Mouse (Mus musculus): ENCODE data around the gene Ppm1j. TPM values are rescaled to one million over a fixed set of nuclear protein-coding genes. Genes with fewer than 3 reads are reported as not detected.

Ppm1j gene
- total RNA-seq, 1 experiment = 25.7 TPM

DNA sequence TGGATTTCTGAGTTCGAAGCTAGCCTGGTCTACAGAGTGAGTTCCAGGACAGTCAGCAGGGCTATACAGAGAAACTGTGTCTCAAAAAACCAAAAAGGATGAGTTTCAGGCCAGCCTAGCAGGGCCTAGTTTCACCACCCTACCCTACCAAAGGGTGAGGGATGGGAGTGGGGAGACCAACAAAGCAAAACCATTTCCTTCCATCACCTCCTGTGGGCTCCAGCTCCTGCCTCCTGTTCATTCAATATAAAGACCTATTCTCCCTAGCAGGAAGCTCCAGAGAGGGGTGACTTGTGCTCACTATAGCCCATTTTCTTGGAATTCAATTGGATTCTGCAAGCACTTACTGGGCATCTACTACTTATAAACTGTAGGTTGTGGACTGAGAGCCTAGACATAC lies 33.9 kb downstream of the Ppm1j start:
- no peak for DNase-seq (ENCODE audit: low read depth, low spot score)
- in situ Hi-C loops (cut with MboI; ENCODE audit: low sequenced_read_pairs in 2 of 2, unreplicated experiment in 2 of 2) = no loop called here
- no peak overlapping the region for H3K9ac ChIP-seq (ENCODE audit: insufficient read depth, low read depth, low read length, poor library complexity, severe bottlenecking)
- peak overlapping the region; percentile 9 to 28; a peak in 1 of 4 replicates for H3K4me3 ChIP-seq (ENCODE audit: insufficient read depth in 1 of 2, low read depth in 1 of 2, low read length in 2 of 2, poor library complexity in 1 of 2, severe bottlenecking in 1 of 2)
- no peaks in the 10 kb centered on the region for H3K9me3 ChIP-seq (ENCODE audit: control insufficient read depth, insufficient read depth, low read depth, low read length)
- no peaks in the 10 kb centered on the region for H3K36me3 ChIP-seq (ENCODE audit: control insufficient read depth, insufficient read depth, low read length, poor library complexity, severe bottlenecking)
- peaks cover 16 to 24% of the 10 kb centered on the region in 2 experiments; a peak in 3 of 4 replicates for H3K4me1 ChIP-seq (ENCODE audit: control insufficient read depth in 2 of 2, insufficient read depth in 2 of 2, low read length in 2 of 2, poor library complexity in 1 of 2)
- TF ChIP-seq CHD2 (IDR thresholded peaks at IDR 0.05; ENCODE audit: low read depth, low read length) (no peak), HCFC1 (IDR thresholded peaks at IDR 0.05; ENCODE audit: borderline replicate concordance, insufficient read depth, low read length) (no peak), MAFK (IDR thresholded peaks at IDR 0.05; ENCODE audit: insufficient read depth, low read depth, low read length) (no peak), ZNF384 (IDR thresholded peaks at IDR 0.05; ENCODE audit: low read depth, low read length) (no peak), ZC3H11A (IDR thresholded peaks at IDR 0.05; ENCODE audit: borderline replicate concordance, low read depth, low read length) (no peak)
- peak overlapping the region; percentile 92 for H3K27ac ChIP-seq (ENCODE audit: insufficient read depth, low read depth, low read length, poor library complexity, severe bottlenecking)

DNA sequence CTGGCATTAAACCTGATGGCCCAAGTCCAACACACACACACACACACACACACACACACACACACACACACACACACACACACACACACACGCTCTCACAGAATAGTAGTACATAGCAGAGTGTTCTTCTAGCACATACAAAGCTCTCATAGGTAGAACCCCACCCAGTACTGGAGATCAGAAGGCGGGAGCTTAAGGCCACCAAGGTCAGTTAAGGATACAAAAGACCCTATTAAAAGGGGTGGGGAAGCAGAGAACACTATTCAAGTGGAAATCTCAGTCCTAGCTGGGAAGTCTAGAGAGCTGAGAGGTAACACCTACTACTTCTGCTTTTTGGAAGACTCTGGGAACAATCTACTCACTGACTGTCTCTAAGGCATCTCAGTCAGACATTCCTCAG lies 34.5 kb downstream of the Ppm1j start:
- no peak for DNase-seq (ENCODE audit: low read depth, low spot score)
- Histone ChIP-seq H3K9ac (ENCODE audit: insufficient read depth, low read depth, low read length, poor library complexity, severe bottlenecking) (no peak overlapping the region), H3K36me3 (ENCODE audit: control insufficient read depth, insufficient read depth, low read length, poor library complexity, severe bottlenecking) (no peaks in the 10 kb centered on the region), H3K9me3 (ENCODE audit: control insufficient read depth, insufficient read depth, low read depth, low read length) (no peaks in the 10 kb centered on the region), H3K4me3 (ENCODE audit: insufficient read depth in 1 of 2, low read depth in 1 of 2, low read length in 2 of 2, poor library complexity in 1 of 2, severe bottlenecking in 1 of 2) (peak overlapping the region; percentile 9 to 28; a peak in 3 of 4 replicates), H3K27ac (ENCODE audit: insufficient read depth, low read depth, low read length, poor library complexity, severe bottlenecking) (peak overlapping the region; percentile 96), H3K4me1 (ENCODE audit: control insufficient read depth in 2 of 2, insufficient read depth in 2 of 2, low read length in 2 of 2, poor library complexity in 1 of 2) (peaks cover 16 to 24% of the 10 kb centered on the region in 2 experiments; a peak in 3 of 4 replicates)
- in situ Hi-C loops (cut with MboI; ENCODE audit: low sequenced_read_pairs in 2 of 2, unreplicated experiment in 2 of 2) = no loop called here
- no peak for TF ChIP-seq ZC3H11A (IDR thresholded peaks at IDR 0.05; ENCODE audit: borderline replicate concordance, low read depth, low read length)
- no peak for TF ChIP-seq HCFC1 (IDR thresholded peaks at IDR 0.05; ENCODE audit: borderline replicate concordance, insufficient read depth, low read length)

DNA sequence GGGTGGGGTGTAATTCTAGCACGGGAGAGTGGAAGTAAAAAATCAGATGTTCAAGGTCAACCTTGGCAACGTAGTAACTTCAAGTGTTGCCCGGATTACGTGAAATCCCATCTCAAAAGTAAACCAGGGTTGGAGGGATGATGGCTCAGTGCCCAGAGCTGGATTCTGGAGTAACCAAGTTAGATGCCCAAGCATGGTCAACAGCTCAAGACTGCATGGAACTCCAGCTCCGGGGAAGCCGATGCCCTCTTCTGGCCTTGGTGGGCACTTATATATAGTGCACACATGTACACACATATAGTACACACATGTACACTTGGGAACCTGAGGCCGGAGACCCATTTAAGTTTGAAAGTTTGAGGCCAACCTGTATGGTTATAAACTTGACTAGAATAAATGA lies 35.3 kb downstream of the Ppm1j start:
- no peak for DNase-seq (ENCODE audit: low read depth, low spot score)
- Histone ChIP-seq H3K27ac (ENCODE audit: insufficient read depth, low read depth, low read length, poor library complexity, severe bottlenecking) (peak overlapping the region; percentile 96), H3K9me3 (ENCODE audit: control insufficient read depth, insufficient read depth, low read depth, low read length) (no peaks in the 10 kb centered on the region), H3K36me3 (ENCODE audit: control insufficient read depth, insufficient read depth, low read length, poor library complexity, severe bottlenecking) (no peaks in the 10 kb centered on the region), H3K4me3 (ENCODE audit: insufficient read depth in 1 of 2, low read depth in 1 of 2, low read length in 2 of 2, poor library complexity in 1 of 2, severe bottlenecking in 1 of 2) (peak overlapping the region; percentile 77 to 91), H3K9ac (ENCODE audit: insufficient read depth, low read depth, low read length, poor library complexity, severe bottlenecking) (peak overlapping the region; percentile 70; the same call in 1 of the 2 replicates), H3K4me1 (ENCODE audit: control insufficient read depth in 2 of 2, insufficient read depth in 2 of 2, low read length in 2 of 2, poor library complexity in 1 of 2) (peaks cover 16 to 24% of the 10 kb centered on the region in 2 experiments; a peak in 3 of 4 replicates)
- TF ChIP-seq ZNF384 (IDR thresholded peaks at IDR 0.05; ENCODE audit: low read depth, low read length) (no peak), MAFK (IDR thresholded peaks at IDR 0.05; ENCODE audit: insufficient read depth, low read depth, low read length) (no peak), HCFC1 (IDR thresholded peaks at IDR 0.05; ENCODE audit: borderline replicate concordance, insufficient read depth, low read length) (no peak), CHD2 (IDR thresholded peaks at IDR 0.05; ENCODE audit: low read depth, low read length) (no peak)
- in situ Hi-C loops (cut with MboI; ENCODE audit: low sequenced_read_pairs in 2 of 2, unreplicated experiment in 2 of 2) = no loop called here

DNA sequence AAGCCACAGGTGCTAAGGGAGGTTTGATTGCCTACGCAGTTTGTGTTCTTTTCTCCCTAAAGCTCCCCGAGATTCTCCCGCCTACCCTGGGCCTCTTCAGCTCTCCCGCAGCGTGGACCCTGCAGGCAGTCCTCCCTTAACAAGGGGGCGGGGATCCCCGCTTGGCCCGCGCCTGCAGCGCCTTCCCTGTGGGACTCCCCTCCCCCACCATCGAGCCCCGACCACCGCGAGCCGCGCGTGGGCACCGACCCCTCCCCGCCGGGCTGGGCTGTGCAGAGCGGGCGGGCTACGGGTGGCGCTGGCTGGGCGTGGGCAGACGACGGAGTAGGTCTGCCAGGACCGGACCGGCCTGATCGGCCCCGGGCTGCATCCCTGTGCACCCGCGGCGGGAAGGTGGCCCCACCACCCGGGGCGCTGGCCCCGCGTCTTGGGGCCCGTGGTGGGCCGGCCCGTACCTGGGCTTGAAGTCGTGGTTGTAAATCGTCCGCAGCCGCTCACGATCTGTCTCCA lies 36.7 kb downstream of the Ppm1j start:
- in situ Hi-C loops (cut with MboI; ENCODE audit: low sequenced_read_pairs in 2 of 2, unreplicated experiment in 2 of 2) = no loop called here

More for the DNA sequence above, 36.7 kb downstream of the Ppm1j start:
- Histone ChIP-seq H3K9me3 (ENCODE audit: control insufficient read depth, insufficient read depth, low read depth, low read length) (no peaks in the 10 kb centered on the region), H3K36me3 (ENCODE audit: control insufficient read depth, insufficient read depth, low read length, poor library complexity, severe bottlenecking) (no peaks in the 10 kb centered on the region), H3K4me1 (ENCODE audit: control insufficient read depth in 2 of 2, insufficient read depth in 2 of 2, low read length in 2 of 2, poor library complexity in 1 of 2) (peaks cover 16 to 17% of the 10 kb centered on the region in 2 experiments; a peak in 3 of 4 replicates), H3K27ac (ENCODE audit: insufficient read depth, low read depth, low read length, poor library complexity, severe bottlenecking) (peak overlapping the region; percentile 76), H3K9ac (ENCODE audit: insufficient read depth, low read depth, low read length, poor library complexity, severe bottlenecking) (peak overlapping the region; percentile 72), H3K4me3 (ENCODE audit: insufficient read depth in 1 of 2, low read depth in 1 of 2, low read length in 2 of 2, poor library complexity in 1 of 2, severe bottlenecking in 1 of 2) (peak overlapping the region; percentile 77 to 91)
- no peak for TF ChIP-seq MAFK (IDR thresholded peaks at IDR 0.05; ENCODE audit: insufficient read depth, low read depth, low read length)
- no peak for TF ChIP-seq ZNF384 (IDR thresholded peaks at IDR 0.05; ENCODE audit: low read depth, low read length)
- no peak for TF ChIP-seq CHD2 (IDR thresholded peaks at IDR 0.05; ENCODE audit: low read depth, low read length)
- no peak for TF ChIP-seq ZC3H11A (IDR thresholded peaks at IDR 0.05; ENCODE audit: borderline replicate concordance, low read depth, low read length)
- TF ChIP-seq HCFC1 (IDR thresholded peaks at IDR 0.05; ENCODE audit: borderline replicate concordance, insufficient read depth, low read length) = no peak
- DNase-seq (ENCODE audit: low read depth, low spot score) = no peak
